Mouse (Mus musculus) heart, postnatal 14 days (tissue): ENCODE measurements around the gene Rab5c. TPM values are rescaled to one million over a fixed set of nuclear protein-coding genes. Genes with fewer than 3 reads are reported as not detected.

Source experiments
- total RNA-seq, 2 experiments: library from RNA; stranded (reverse); gene quantifications; 2 replicates each; pipeline ENCODE4 v1.2.3; 2021

Gene Rab5c
- total RNA-seq, 2 experiments from 2014 or later, result 70.4 to 74.6 TPM

Other genes starting within 250 kb of the Rab5c start
- 10 to 100 TPM; 38.9 to 41.2 TPM for gene Acly, start 210.2 kb downstream of the Rab5c start, total RNA-seq
- under 1 TPM; 0.24 to 0.36 TPM for gene Ttc25, start 192.6 kb downstream of the Rab5c start, total RNA-seq
- 1 to 10 TPM; 6.2 to 7.6 TPM for gene Cnp, start 163.3 kb downstream of the Rab5c start, total RNA-seq
- gene Nkiras2, start 119.0 kb downstream of the Rab5c start, total RNA-seq, result 10 to 100 TPM; 53.4 to 55.2 TPM
- 100 to 1,000 TPM; 158 TPM for gene Dnajc7, start 118.0 kb downstream of the Rab5c start, total RNA-seq
- gene Zfp385c, start 45.8 kb downstream of the Rab5c start, total RNA-seq, result under 1 TPM; 0.10 to 0.29 TPM
- gene Dhx58, start 33.9 kb downstream of the Rab5c start, total RNA-seq, result under 1 TPM; 0.76 to 1.00 TPM
- gene Kat2a, start 25.8 kb downstream of the Rab5c start, total RNA-seq, result 10 to 100 TPM; 12.9 to 13.7 TPM
- gene Hspb9, start 24.4 kb downstream of the Rab5c start, total RNA-seq, result not detected
- gene Kcnh4, start 21.7 kb upstream of the Rab5c start, total RNA-seq, result not detected
- gene Hcrt, start 24.7 kb upstream of the Rab5c start, total RNA-seq, result not detected
- 10 to 100 TPM; 12.7 to 13.3 TPM for gene Ghdc, start 32.7 kb upstream of the Rab5c start, total RNA-seq
- gene Stat5b, start 112.5 kb upstream of the Rab5c start, total RNA-seq, result 10 to 100 TPM; 62.4 to 66.5 TPM
- 10 to 100 TPM; 28.1 to 28.7 TPM for gene Stat5a, start 121.1 kb upstream of the Rab5c start, total RNA-seq
- gene Stat3, start 201.3 kb upstream of the Rab5c start, total RNA-seq, result 100 to 1,000 TPM; 103 to 107 TPM
- gene Cavin1, start 232.7 kb upstream of the Rab5c start, total RNA-seq, result 100 to 1,000 TPM; 336 to 338 TPM